Mouse (Mus musculus): ENCODE results near the gene Med12l. TPM values are rescaled to one million over a fixed set of nuclear protein-coding genes. Genes with fewer than 3 reads are reported as not detected.

Med12l gene
- polyA plus RNA-seq, 1 experiment = 0.71 TPM

GRCm38 (mm10) chr3:59230912-59231311, 225.3 kb downstream of the Med12l start:
- peaks cover 8% of the 10 kb centered on the region for H3K4me1 ChIP-seq (ENCODE audit: control insufficient read depth, insufficient read depth, low read length)
- no peak overlapping the region for H3K4me3 ChIP-seq (replicated peaks; ENCODE audit: extremely low read depth, low read depth, low read length)
- DNase-seq = no peak
- no peak for TF ChIP-seq POLR2A (IDR thresholded peaks at IDR 0.05; ENCODE audit: borderline replicate concordance, extremely low read depth, low read depth, low read length)
- WGBS = 61% methylated on average over 3 of the region's 3 CpGs

- DNase-seq = no peak
- no peak overlapping the region for H3K4me3 ChIP-seq (replicated peaks; ENCODE audit: extremely low read depth, low read depth, low read length)
- WGBS = 58% methylated on average over 5 of the region's 5 CpGs
- no peaks in the 10 kb centered on the region for H3K4me1 ChIP-seq (ENCODE audit: control insufficient read depth, insufficient read depth, low read length)
- TF ChIP-seq CTCF (IDR thresholded peaks at IDR 0.05; ENCODE audit: insufficient read depth, low read length) = no peak
- no peak for TF ChIP-seq POLR2A (IDR thresholded peaks at IDR 0.05; ENCODE audit: borderline replicate concordance, extremely low read depth, low read depth, low read length)
Measured at GRCm38 (mm10) chr3:59234878-59235277, 229.3 kb downstream of the Med12l start.

- H3K4me3 ChIP-seq (replicated peaks; ENCODE audit: extremely low read depth, low read depth, low read length) = no peak overlapping the region
- DNase-seq = no peak
- 63% methylated on average over 6 of the region's 6 CpGs for WGBS
- TF ChIP-seq POLR2A (IDR thresholded peaks at IDR 0.05; ENCODE audit: borderline replicate concordance, extremely low read depth, low read depth, low read length) (no peak), CTCF (IDR thresholded peaks at IDR 0.05; ENCODE audit: insufficient read depth, low read length) (no peak)
- no peaks in the 10 kb centered on the region for H3K4me1 ChIP-seq (ENCODE audit: control insufficient read depth, insufficient read depth, low read length)
Measured at GRCm38 (mm10) chr3:59243384-59243783, 237.8 kb downstream of the Med12l start.

- H3K4me3 ChIP-seq (replicated peaks; ENCODE audit: extremely low read depth, low read depth, low read length) = no peak overlapping the region
- no peak for DNase-seq
- no peaks in the 10 kb centered on the region for H3K4me1 ChIP-seq (ENCODE audit: control insufficient read depth, insufficient read depth, low read length)
- TF ChIP-seq CTCF (IDR thresholded peaks at IDR 0.05; ENCODE audit: insufficient read depth, low read length) = no peak
- TF ChIP-seq POLR2A (IDR thresholded peaks at IDR 0.05; ENCODE audit: borderline replicate concordance, extremely low read depth, low read depth, low read length) = no peak
- 64% methylated on average over 6 of the region's 6 CpGs for WGBS
Measured at GRCm38 (mm10) chr3:59248031-59248430, 242.4 kb downstream of the Med12l start.

- no peaks in the 10 kb centered on the region for H3K4me1 ChIP-seq (ENCODE audit: control insufficient read depth, insufficient read depth, low read length)
- 93% methylated on average over 1 of the region's 1 CpGs for WGBS
- no peak for TF ChIP-seq CTCF (IDR thresholded peaks at IDR 0.05; ENCODE audit: insufficient read depth, low read length)
- no peak for TF ChIP-seq POLR2A (IDR thresholded peaks at IDR 0.05; ENCODE audit: borderline replicate concordance, extremely low read depth, low read depth, low read length)
- DNase-seq = no peak
- no peak overlapping the region for H3K4me3 ChIP-seq (replicated peaks; ENCODE audit: extremely low read depth, low read depth, low read length)
Measured at GRCm38 (mm10) chr3:59250454-59250853, 244.8 kb downstream of the Med12l start.

GRCm38 (mm10) chr3:59257740-59258664, 252.4 kb downstream of the Med12l start:
- DNase-seq = no peak
- 81% methylated on average over 20 of the region's 20 CpGs for WGBS
- no peak overlapping the region for H3K4me3 ChIP-seq (replicated peaks; ENCODE audit: extremely low read depth, low read depth, low read length)

GRCm38 (mm10) chr3:59260745-59261144, 255.1 kb downstream of the Med12l start:
- 49% methylated on average over 5 of the region's 5 CpGs for WGBS
- DNase-seq = no peak
- no peak overlapping the region for H3K4me3 ChIP-seq (replicated peaks; ENCODE audit: extremely low read depth, low read depth, low read length)
- TF ChIP-seq POLR2A (IDR thresholded peaks at IDR 0.05; ENCODE audit: borderline replicate concordance, extremely low read depth, low read depth, low read length) (no peak), CTCF (IDR thresholded peaks at IDR 0.05; ENCODE audit: insufficient read depth, low read length) (no peak)
- H3K4me1 ChIP-seq (ENCODE audit: control insufficient read depth, insufficient read depth, low read length) = no peaks in the 10 kb centered on the region

More at GRCm38 (mm10) chr3:59257740-59258664, 252.4 kb downstream of the Med12l start:
- TF ChIP-seq POLR2A (IDR thresholded peaks at IDR 0.05; ENCODE audit: borderline replicate concordance, extremely low read depth, low read depth, low read length) (no peak), CTCF (IDR thresholded peaks at IDR 0.05; ENCODE audit: insufficient read depth, low read length) (no peak)
- H3K4me1 ChIP-seq (ENCODE audit: control insufficient read depth, insufficient read depth, low read length) = no peaks in the 10 kb centered on the region

GRCm38 (mm10) chr3:59261709-59262472, 256.3 kb downstream of the Med12l start:
- DNase-seq = no peak
- H3K4me1 ChIP-seq (ENCODE audit: control insufficient read depth, insufficient read depth, low read length) = no peaks in the 10 kb centered on the region
- peak overlapping the region; percentile 16 for H3K4me3 ChIP-seq (replicated peaks; ENCODE audit: extremely low read depth, low read depth, low read length)
- WGBS = 63% methylated on average over 9 of the region's 9 CpGs
- TF ChIP-seq CTCF (IDR thresholded peaks at IDR 0.05; ENCODE audit: insufficient read depth, low read length) (no peak), POLR2A (IDR thresholded peaks at IDR 0.05; ENCODE audit: borderline replicate concordance, extremely low read depth, low read depth, low read length) (no peak)

GRCm38 (mm10) chr3:59262704-59263103, 257.1 kb downstream of the Med12l start, which contains the start of gene P2ry12:
Gene P2ry12 (minus strand): TSS chr3:59262871.
- no peak for TF ChIP-seq CTCF (IDR thresholded peaks at IDR 0.05; ENCODE audit: insufficient read depth, low read length)
- no peak for TF ChIP-seq POLR2A (IDR thresholded peaks at IDR 0.05; ENCODE audit: borderline replicate concordance, extremely low read depth, low read depth, low read length)
- Histone ChIP-seq H3K4me1 (ENCODE audit: control insufficient read depth, insufficient read depth, low read length) (no peaks in the 10 kb centered on the region), H3K4me3 (replicated peaks; ENCODE audit: extremely low read depth, low read depth, low read length) (peak within 1 kb of the TSS; percentile 16)
- no peak for DNase-seq
- WGBS = 69% methylated on average over 7 of the region's 7 CpGs

Data from lung, adult 2 months (tissue).